Mouse (Mus musculus) stomach, embryonic 16.5 days (tissue): Measurements from ENCODE around the gene Opcml. TPM values are rescaled to one million over a fixed set of nuclear protein-coding genes. Genes with fewer than 3 reads are reported as not detected.

ENCODE experiments used
- ATAC-seq: fragments of 200-750 bp; cut with Nextera tagmentation; 2 replicates; pipeline ENCODE4 v1.8.0; 2017; ENCODE audit warnings: moderate number of reproducible peaks, moderate TSS enrichment; ENCODE audit not compliant: insufficient read depth, low FRiP score
- H3K27ac ChIP-seq: fragments of 300-500 bp; sonication (generic); 2 replicates; pipeline ENCODE4 v1.5.1; 2014; ENCODE audit warnings: low read length
- H3K27me3 ChIP-seq: fragments of 300-500 bp; sonication (generic); 2 replicates; pipeline ENCODE4 v1.6.1; 2014; ENCODE audit warnings: low read length, control low read depth, mixed read lengths; ENCODE audit not compliant: control insufficient read depth, insufficient read depth
- H3K36me3 ChIP-seq: fragments of 300-500 bp; sonication (generic); 2 replicates; pipeline ENCODE4 v1.6.1; 2014; ENCODE audit warnings: low read length; ENCODE audit not compliant: control insufficient read depth, insufficient read depth
- H3K4me1 ChIP-seq: fragments of 300-500 bp; sonication (generic); 2 replicates; pipeline ENCODE4 v1.6.1; 2014; ENCODE audit warnings: low read length, control low read depth, mixed read lengths; ENCODE audit not compliant: control insufficient read depth, insufficient read depth
- H3K4me2 ChIP-seq: fragments of 300-500 bp; sonication (generic); 2 replicates; pipeline ENCODE4 v1.6.1; 2014; ENCODE audit warnings: low read depth, low read length, mixed read lengths
- H3K4me3 ChIP-seq: fragments of 300-500 bp; sonication (generic); replicated peaks from 2 replicates; pipeline ENCODE4 v1.5.1; 2014; ENCODE audit warnings: mild to moderate bottlenecking, low read length
- H3K9ac ChIP-seq: fragments of 300-500 bp; sonication (generic); 2 replicates; pipeline ENCODE4 v1.6.1; 2014; ENCODE audit warnings: low read length
- H3K9me3 ChIP-seq: fragments of 300-500 bp; sonication (generic); replicated peaks from 2 replicates; pipeline ENCODE4 v1.6.1; 2016; ENCODE audit warnings: low read length, control low read depth; ENCODE audit not compliant: control insufficient read depth
- WGBS: fragments of 180-500 bp; shearing (Covaris S2); extraction: QIAGEN DNeasy Blood & Tissue Kit; methylation state at CpG from one replicate; pipeline ENCODE4 v1.1.7; 2014; 5-methylcytosine and 5-hydroxymethylcytosine counted together
- polyA plus RNA-seq: library from polyadenylated mRNA; unstranded; fragments of >200 nt; fragmentation: Nextera tagmentation; extraction: Ambion mirVana; gene quantifications from 2 replicates; pipeline ENCODE4 v1.2.1, GENCODE M21; 2015

Gene Opcml
- polyA plus RNA-seq, 1 experiment from 2014 or later: 2.8 TPM

DNA sequence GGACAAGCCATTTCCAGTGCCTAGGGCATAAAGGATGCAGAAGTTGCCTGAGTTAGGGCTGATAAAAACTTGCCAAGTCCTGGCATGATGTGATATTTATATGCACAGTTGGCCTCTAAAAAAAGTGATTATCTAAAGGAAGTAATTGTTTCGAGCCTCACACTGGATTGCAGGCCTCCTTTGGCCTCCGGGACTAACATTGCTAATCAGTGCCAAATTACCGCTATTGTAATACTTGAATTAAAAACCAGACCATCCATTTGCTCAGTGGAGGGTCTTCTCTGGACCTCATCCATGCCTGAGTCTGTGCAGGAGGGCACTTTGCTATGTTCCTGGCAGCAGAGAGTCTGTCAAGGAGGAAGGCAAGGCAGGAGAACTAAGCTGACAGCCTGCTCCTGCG lies 423.3 kb downstream of the Opcml start:
- WGBS: 72% methylated on average over 4 of the region's 4 CpGs
- no peak for ATAC-seq
- Histone ChIP-seq H3K9me3 (no peaks in the 10 kb centered on the region), H3K27me3 (no peaks in the 10 kb centered on the region), H3K27ac (no peak overlapping the region), H3K36me3 (no peaks in the 10 kb centered on the region), H3K4me1 (no peaks in the 10 kb centered on the region), H3K4me3 (no peak overlapping the region), H3K9ac (no peak overlapping the region), H3K4me2 (no peak overlapping the region)

DNA sequence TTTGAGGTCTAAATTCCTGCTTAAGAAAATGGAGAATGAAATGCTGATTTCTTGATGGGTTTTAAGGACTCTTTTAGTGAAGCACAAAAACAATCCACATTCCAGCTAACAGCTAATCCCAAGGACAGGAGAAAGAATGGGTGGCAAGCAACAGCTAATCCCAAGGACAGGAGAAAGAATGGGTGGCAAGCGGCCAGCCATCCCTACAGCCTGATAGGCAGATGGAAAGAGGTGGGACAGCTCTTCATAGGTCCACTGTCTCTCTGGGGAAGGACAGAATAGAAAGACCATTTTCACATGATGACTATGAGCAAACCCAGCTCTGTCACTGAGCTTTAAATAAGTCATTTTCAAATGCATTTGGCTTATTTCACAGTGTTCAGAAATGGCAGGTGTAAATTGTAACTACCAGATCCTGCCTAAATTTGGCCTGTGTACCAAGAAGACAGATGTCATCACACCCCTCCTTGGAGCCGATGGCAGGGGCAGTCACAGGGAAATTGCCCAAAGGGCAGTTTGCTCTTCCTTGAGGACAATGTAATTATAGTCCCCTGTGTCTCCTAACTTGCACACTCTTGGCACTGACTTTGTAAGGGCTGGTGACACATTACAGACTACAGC lies 427.6 kb downstream of the Opcml start:
- WGBS: 64% methylated on average over 2 of the region's 2 CpGs
- Histone ChIP-seq H3K4me2 (no peak overlapping the region), H3K36me3 (no peaks in the 10 kb centered on the region), H3K27me3 (no peaks in the 10 kb centered on the region), H3K9me3 (no peaks in the 10 kb centered on the region), H3K4me1 (no peaks in the 10 kb centered on the region), H3K27ac (no peak overlapping the region), H3K9ac (no peak overlapping the region), H3K4me3 (no peak overlapping the region)
- ATAC-seq: no peak

DNA sequence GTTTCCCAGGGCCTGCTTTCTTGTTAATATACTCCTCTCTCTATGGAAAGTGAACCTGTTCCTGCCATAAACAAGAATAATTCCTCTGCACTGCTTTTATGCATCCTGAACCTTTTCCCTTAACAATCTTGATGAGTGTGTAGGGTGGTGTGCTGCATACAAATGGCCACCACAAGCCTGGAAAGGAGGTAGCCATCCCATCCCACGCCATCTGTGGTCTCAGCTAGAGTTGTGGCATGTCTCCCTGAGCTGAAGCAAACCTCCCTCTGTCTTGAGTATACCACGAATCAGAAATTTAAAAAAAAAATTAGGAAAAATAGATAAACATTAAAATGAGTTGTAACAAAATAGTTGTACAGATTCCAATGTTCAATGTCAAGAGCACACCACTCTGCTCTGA lies 432.2 kb downstream of the Opcml start:
- H3K4me2 ChIP-seq: no peak overlapping the region
- no peaks in the 10 kb centered on the region for H3K36me3 ChIP-seq
- H3K4me3 ChIP-seq: no peak overlapping the region
- no peaks in the 10 kb centered on the region for H3K9me3 ChIP-seq
- no peak overlapping the region for H3K9ac ChIP-seq
- no peak for ATAC-seq
- no peaks in the 10 kb centered on the region for H3K4me1 ChIP-seq
- no peaks in the 10 kb centered on the region for H3K27me3 ChIP-seq
- H3K27ac ChIP-seq: no peak overlapping the region
- 65% methylated on average over 2 of the region's 2 CpGs for WGBS

GRCm38 (mm10) chr9:28225824-28226569 lies 435.4 kb downstream of the Opcml start:
- no peak for ATAC-seq
- H3K4me1 ChIP-seq: no peaks in the 10 kb centered on the region
- no peak overlapping the region for H3K4me2 ChIP-seq
- no peaks in the 10 kb centered on the region for H3K27me3 ChIP-seq
- H3K9ac ChIP-seq: no peak overlapping the region
- no peaks in the 10 kb centered on the region for H3K9me3 ChIP-seq
- H3K36me3 ChIP-seq: no peaks in the 10 kb centered on the region
- 78% methylated on average over 8 of the region's 8 CpGs for WGBS
- no peak overlapping the region for H3K27ac ChIP-seq
- H3K4me3 ChIP-seq: no peak overlapping the region

DNA sequence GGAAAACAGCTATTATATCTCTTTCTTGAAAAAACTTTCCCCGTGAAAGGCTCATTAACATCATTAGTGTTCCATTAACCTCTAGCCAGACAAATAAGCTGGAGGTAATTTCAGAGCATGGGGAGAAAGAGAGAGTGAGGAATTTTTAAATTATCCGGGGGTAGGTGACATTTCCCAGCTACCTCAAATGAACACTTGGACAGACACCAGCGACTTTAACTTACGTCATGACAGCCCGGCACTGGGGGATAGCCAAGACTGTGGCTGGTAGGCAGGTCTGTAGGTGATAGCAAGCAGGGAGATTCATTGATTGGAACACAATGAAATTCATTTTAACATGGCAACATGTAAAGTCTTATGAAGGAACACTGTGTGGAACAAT lies 436.0 kb downstream of the Opcml start:
- Histone ChIP-seq H3K9ac (no peak overlapping the region), H3K9me3 (no peaks in the 10 kb centered on the region), H3K4me1 (no peaks in the 10 kb centered on the region), H3K4me2 (no peak overlapping the region), H3K27me3 (no peaks in the 10 kb centered on the region), H3K4me3 (no peak overlapping the region), H3K36me3 (no peaks in the 10 kb centered on the region), H3K27ac (no peak overlapping the region)
- 73% methylated on average over 5 of the region's 5 CpGs for WGBS
- no peak for ATAC-seq

GRCm38 (mm10) chr9:28238450-28238849 lies 447.9 kb downstream of the Opcml start:
- H3K36me3 ChIP-seq: no peaks in the 10 kb centered on the region
- no peak for ATAC-seq
- 85% methylated on average over 9 of the region's 9 CpGs for WGBS
- H3K27me3 ChIP-seq: no peaks in the 10 kb centered on the region
- no peaks in the 10 kb centered on the region for H3K4me1 ChIP-seq
- no peak overlapping the region for H3K4me3 ChIP-seq
- H3K27ac ChIP-seq: no peak overlapping the region
- H3K4me2 ChIP-seq: no peak overlapping the region
- no peak overlapping the region for H3K9ac ChIP-seq
- H3K9me3 ChIP-seq: no peaks in the 10 kb centered on the region

- H3K9ac ChIP-seq: no peak overlapping the region
- no peak for ATAC-seq
- H3K9me3 ChIP-seq: no peaks in the 10 kb centered on the region
- no peaks in the 10 kb centered on the region for H3K36me3 ChIP-seq
- no peaks in the 10 kb centered on the region for H3K27me3 ChIP-seq
- H3K4me1 ChIP-seq: no peaks in the 10 kb centered on the region
- no peak overlapping the region for H3K4me3 ChIP-seq
- no peak overlapping the region for H3K27ac ChIP-seq
- no peak overlapping the region for H3K4me2 ChIP-seq
- WGBS: 61% methylated on average over 7 of the region's 7 CpGs
Observed at GRCm38 (mm10) chr9:28247742-28248503, 457.3 kb downstream of the Opcml start.

- H3K9ac ChIP-seq: no peak overlapping the region
- no peaks in the 10 kb centered on the region for H3K27me3 ChIP-seq
- no peak overlapping the region for H3K27ac ChIP-seq
- no peaks in the 10 kb centered on the region for H3K4me1 ChIP-seq
- H3K4me2 ChIP-seq: no peak overlapping the region
- no peak for ATAC-seq
- 84% methylated on average over 9 of the region's 9 CpGs for WGBS
- no peaks in the 10 kb centered on the region for H3K36me3 ChIP-seq
- no peak overlapping the region for H3K4me3 ChIP-seq
- no peaks in the 10 kb centered on the region for H3K9me3 ChIP-seq
Observed at GRCm38 (mm10) chr9:28251341-28251740, 460.8 kb downstream of the Opcml start.
